In the genomic region with DNA sequence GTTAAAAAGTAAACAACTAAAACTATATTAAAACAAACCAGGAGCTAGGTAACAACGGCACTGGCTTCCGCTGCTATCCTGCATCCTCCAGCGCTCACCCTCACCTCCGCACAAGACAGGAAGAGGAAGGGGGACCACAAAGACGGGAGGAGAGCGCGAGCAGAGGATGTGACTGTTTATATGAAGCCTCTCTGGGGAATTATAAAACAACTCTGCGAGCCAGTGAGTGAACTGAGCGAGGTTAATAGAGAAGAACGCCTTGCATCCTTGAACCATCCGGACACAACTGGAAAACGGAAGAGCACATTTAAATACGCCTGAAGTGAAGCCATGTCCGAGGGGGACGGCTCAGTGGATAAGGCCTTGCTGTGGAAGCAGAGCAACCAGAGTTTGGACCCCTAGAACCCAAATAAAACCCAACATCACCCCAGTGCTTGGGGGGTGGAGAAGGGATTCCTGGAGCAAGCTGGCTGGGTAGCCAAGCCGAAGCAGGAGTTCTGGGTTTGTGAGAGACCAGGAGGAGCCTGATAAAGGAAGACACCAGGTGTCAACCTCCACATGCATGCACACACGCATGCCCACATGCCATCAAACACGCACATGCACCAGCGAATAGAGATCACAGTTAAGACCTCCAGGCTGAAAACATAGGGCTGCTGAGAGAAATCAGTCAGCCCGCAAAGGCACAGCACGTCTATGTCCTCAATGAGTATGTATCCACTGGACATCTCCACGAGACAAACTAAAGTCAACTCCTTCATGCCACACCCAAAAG, we compare ENCODE assay signal across 10 mouse cellular contexts.
A peak's percentile ranks its signal among the peaks of the same experiment; 100 is the strongest.
DNase-seq lines count a peak whose midpoint lies in the region; ATAC-seq lines count a peak whose summit lies in the region.
"Had no signal": no experiment of that assay in that cellular context is flagged by ENCODE, and none has a peak within 500 bp of the region (broad histone marks: within the 10 kb centered on the region; RNA-seq: fewer than 3 reads in every experiment).

No protein-coding gene starts in this region.

- no peak overlapping the region for H3K4me2 ChIP-seq in heart, embryonic 12.5 days
- peak overlapping the region; percentile 11; the same call in 1 of the 2 replicates for H3K4me2 ChIP-seq in lung, embryonic 15.5 days
- H3K4me2 ChIP-seq: neural tube, embryonic 13.5 days had no signal

- H3K9me3 ChIP-seq in heart, embryonic 12.5 days (replicated peaks): no peaks in the 10 kb centered on the region
- H3K9me3 ChIP-seq in lung, embryonic 15.5 days: no peaks in the 10 kb centered on the region
- H3K9me3 ChIP-seq: megakaryocyte, embryonic 14.5 days; neural tube, embryonic 13.5 days had no signal

- DNase-seq in heart, adult 9 months (ENCODE audit: low spot score in 2 of 2): no peak
- no peak for DNase-seq in lung, adult 18-20 months
- DNase-seq in lung, postnatal 10 days: peak; percentile 57
- DNase-seq in thymus, postnatal 25 days: peak; percentile 69
- DNase-seq in left cerebral cortex, adult 11 months (ENCODE audit: low spot score): no peak

- ATAC-seq in heart, embryonic 12.5 days (ENCODE audit: insufficient number of reproducible peaks, low FRiP score): no peak
- ATAC-seq in lung, embryonic 15.5 days (ENCODE audit: borderline replicate concordance, extremely low read depth, low FRiP score, low TSS enrichment): 0 out of 2 replicates have a peak, but pooled peaks have one; percentile 55
- ATAC-seq in megakaryocyte, adult 5-6 weeks (ENCODE audit: poor library complexity, severe bottlenecking): no peak

- peaks cover 27% of the 10 kb centered on the region for H3K4me1 ChIP-seq in heart, embryonic 12.5 days (replicated peaks)
- peaks cover 32% of the 10 kb centered on the region for H3K4me1 ChIP-seq in lung, embryonic 15.5 days

- peak overlapping the region; percentile 31; the same call in 1 of the 2 replicates for H3K27ac ChIP-seq in heart, embryonic 12.5 days (ENCODE audit: poor library complexity, severe bottlenecking)
- peak overlapping the region; percentile 76 for H3K27ac ChIP-seq in lung, embryonic 15.5 days
- H3K27ac ChIP-seq: neural tube, embryonic 13.5 days had no signal

- H3K9ac ChIP-seq in heart, embryonic 12.5 days: no peak overlapping the region
- H3K9ac ChIP-seq in lung, embryonic 15.5 days: no peak overlapping the region
- H3K9ac ChIP-seq: neural tube, embryonic 13.5 days had no signal

- peaks cover 7% of the 10 kb centered on the region for H3K27me3 ChIP-seq in heart, embryonic 12.5 days (replicated peaks)
- no peaks in the 10 kb centered on the region for H3K27me3 ChIP-seq in lung, embryonic 15.5 days
- H3K27me3 ChIP-seq: neural tube, embryonic 13.5 days had no signal

- no peak overlapping the region for H3K4me3 ChIP-seq in heart, embryonic 12.5 days
- no peak overlapping the region for H3K4me3 ChIP-seq in lung, embryonic 15.5 days
- H3K4me3 ChIP-seq: megakaryocyte, embryonic 14.5 days; neural tube, embryonic 13.5 days had no signal

- no peaks in the 10 kb centered on the region for H3K36me3 ChIP-seq in heart, embryonic 12.5 days
- no peaks in the 10 kb centered on the region for H3K36me3 ChIP-seq in lung, embryonic 15.5 days
- H3K36me3 ChIP-seq: neural tube, embryonic 13.5 days had no signal

- 70% methylated on average over 22 of the region's 22 CpGs for WGBS in heart, embryonic 12.5 days
- 48% methylated on average over 22 of the region's 22 CpGs for WGBS in lung, embryonic 15.5 days

Comparison
In these comparisons a context has a peak if more than half of its experiments do, and no peak if none do; other contexts are left out.
1. DNase-seq: peak in lung, postnatal 10 days (single experiment) and thymus, postnatal 25 days (single experiment); none in heart, adult 9 months (0 of 2), lung, adult 18-20 months (0 of 2) and left cerebral cortex, adult 11 months (single experiment).